Comparison of ENCODE assay signal across 29 mouse cellular contexts in genomic region chr12:79527222-79527621, GRCm38 (mm10).
DNase-seq lines count a peak whose midpoint lies in the region; ATAC-seq lines count a peak whose summit lies in the region.
"Had no signal": no experiment of that assay in that cellular context is flagged by ENCODE, and none has a peak within 500 bp of the region (broad histone marks: within the 10 kb centered on the region; RNA-seq: fewer than 3 reads in every experiment).

No protein-coding gene starts in this region.

- 0 out of 2 replicates have a peak overlapping the region, but pooled peaks have one; percentile 7 for H3K27ac ChIP-seq in limb, embryonic 12.5 days
- H3K27ac ChIP-seq in limb, embryonic 10.5 days, result no peak overlapping the region
- H3K27ac ChIP-seq in embryonic facial prominence, embryonic 14.5 days (replicated peaks; ENCODE audit: low read depth, low read length), result peak overlapping the region; percentile 23; the same call in 1 of the 2 replicates
- peak overlapping the region; percentile 37 for H3K27ac ChIP-seq in stomach, embryonic 15.5 days
- H3K27ac ChIP-seq: embryonic facial prominence, embryonic 15.5 days; heart, embryonic 15.5 days; hindbrain, embryonic 14.5 days; liver, embryonic 15.5 days; midbrain, embryonic 13.5 days; neural tube, embryonic 12.5 days had no signal

- no peaks in the 10 kb centered on the region for H3K36me3 ChIP-seq in limb, embryonic 12.5 days
- 0 out of 2 replicates have a peak, but pooled peaks cover 9% of the 10 kb centered on the region for H3K36me3 ChIP-seq in limb, embryonic 10.5 days
- no peaks in the 10 kb centered on the region for H3K36me3 ChIP-seq in embryonic facial prominence, embryonic 14.5 days (ENCODE audit: control insufficient read depth, insufficient read depth, low read length)
- no peaks in the 10 kb centered on the region for H3K36me3 ChIP-seq in stomach, embryonic 15.5 days
- H3K36me3 ChIP-seq: embryonic facial prominence, embryonic 15.5 days; heart, embryonic 15.5 days; liver, embryonic 15.5 days; midbrain, embryonic 13.5 days; neural tube, embryonic 12.5 days had no signal

- no peak for DNase-seq in limb, embryonic 10.5 days (ENCODE audit: low spot score)
- DNase-seq in NIH3T3 (ENCODE audit: low read depth), result peak; percentile 68
- peak; percentile 38 for DNase-seq in embryonic facial prominence, embryonic 14.5 days (ENCODE audit: low spot score)
- DNase-seq in c-Kit-positive CD71-positive TER-119-positive erythroid progenitor cells, embryonic 14.5 days (ENCODE audit: low spot score), result no peak
- no peak for DNase-seq in spleen, postnatal 10 days (ENCODE audit: low spot score in 2 of 2)
- DNase-seq: adrenal gland, postnatal 10 days; cerebellum, adult 8-10 months; cerebellum, postnatal 36 days; embryo, embryonic 11 days; forebrain, postnatal 0 days; gastrocnemius, postnatal 14 days; heart, postnatal 4 days; kidney, postnatal 25 days; liver; lung, postnatal 14 days; right cerebral cortex, postnatal 14 days; spleen, adult 18-20 months; thymus, adult 2 months had no signal

- H3K4me2 ChIP-seq in limb, embryonic 12.5 days, result no peak overlapping the region
- no peak overlapping the region for H3K4me2 ChIP-seq in embryonic facial prominence, embryonic 14.5 days (ENCODE audit: low read depth, low read length)
- H3K4me2 ChIP-seq in stomach, embryonic 15.5 days, result no peak overlapping the region
- H3K4me2 ChIP-seq: embryonic facial prominence, embryonic 15.5 days; heart, embryonic 15.5 days; hindbrain, embryonic 14.5 days; liver, embryonic 15.5 days; midbrain, embryonic 13.5 days; neural tube, embryonic 12.5 days had no signal

- no peaks in the 10 kb centered on the region for H3K27me3 ChIP-seq in limb, embryonic 12.5 days
- no peaks in the 10 kb centered on the region for H3K27me3 ChIP-seq in limb, embryonic 10.5 days (ENCODE audit: low read depth, poor library complexity, severe bottlenecking)
- no peaks in the 10 kb centered on the region for H3K27me3 ChIP-seq in embryonic facial prominence, embryonic 14.5 days (replicated peaks; ENCODE audit: control insufficient read depth, insufficient read depth, low read length)
- H3K27me3 ChIP-seq in stomach, embryonic 15.5 days (replicated peaks), result no peaks in the 10 kb centered on the region
- H3K27me3 ChIP-seq: embryonic facial prominence, embryonic 15.5 days; heart, embryonic 15.5 days; liver, embryonic 15.5 days; megakaryocyte, embryonic 14.5 days; midbrain, embryonic 13.5 days; neural tube, embryonic 12.5 days had no signal

- H3K9me3 ChIP-seq in limb, embryonic 12.5 days, result peaks cover 6% of the 10 kb centered on the region; the same call in 1 of the 2 replicates
- H3K9me3 ChIP-seq in limb, embryonic 10.5 days (replicated peaks), result no peaks in the 10 kb centered on the region
- H3K9me3 ChIP-seq in embryonic facial prominence, embryonic 14.5 days (ENCODE audit: control insufficient read depth, low read length), result no peaks in the 10 kb centered on the region
- no peaks in the 10 kb centered on the region for H3K9me3 ChIP-seq in stomach, embryonic 15.5 days
- H3K9me3 ChIP-seq: heart, embryonic 15.5 days; liver, embryonic 15.5 days; midbrain, embryonic 13.5 days; neural tube, embryonic 12.5 days had no signal

- H3K4me3 ChIP-seq in limb, embryonic 12.5 days (replicated peaks), result no peak overlapping the region
- H3K4me3 ChIP-seq in limb, embryonic 10.5 days, result no peak overlapping the region
- no peak overlapping the region for H3K4me3 ChIP-seq in embryonic facial prominence, embryonic 14.5 days (ENCODE audit: low read depth, low read length)
- H3K4me3 ChIP-seq in stomach, embryonic 15.5 days (replicated peaks), result no peak overlapping the region
- H3K4me3 ChIP-seq: embryonic facial prominence, embryonic 15.5 days; heart, embryonic 15.5 days; liver, embryonic 15.5 days; megakaryocyte, embryonic 14.5 days; midbrain, embryonic 13.5 days; neural tube, embryonic 12.5 days had no signal

- no peak overlapping the region for H3K9ac ChIP-seq in limb, embryonic 12.5 days (replicated peaks)
- H3K9ac ChIP-seq in embryonic facial prominence, embryonic 14.5 days (ENCODE audit: low read depth, low read length), result no peak overlapping the region
- no peak overlapping the region for H3K9ac ChIP-seq in stomach, embryonic 15.5 days
- H3K9ac ChIP-seq: embryonic facial prominence, embryonic 15.5 days; forebrain, postnatal 0 days; heart, embryonic 15.5 days; hindbrain, embryonic 14.5 days; liver, embryonic 15.5 days; midbrain, embryonic 13.5 days; neural tube, embryonic 12.5 days had no signal

- WGBS in limb, embryonic 12.5 days, result 76% methylated on average over 3 of the region's 3 CpGs
- WGBS in limb, embryonic 10.5 days, result 82% methylated on average over 3 of the region's 3 CpGs
- 69% methylated on average over 3 of the region's 3 CpGs for WGBS in embryonic facial prominence, embryonic 14.5 days
- 69% methylated on average over 3 of the region's 3 CpGs for WGBS in stomach, embryonic 15.5 days

- peaks cover 35% of the 10 kb centered on the region for H3K4me1 ChIP-seq in limb, embryonic 12.5 days (replicated peaks)
- peaks cover 42% of the 10 kb centered on the region for H3K4me1 ChIP-seq in limb, embryonic 10.5 days
- H3K4me1 ChIP-seq in embryonic facial prominence, embryonic 14.5 days (ENCODE audit: control insufficient read depth, insufficient read depth, low read length), result peaks cover 30% of the 10 kb centered on the region
- peaks cover 21% of the 10 kb centered on the region for H3K4me1 ChIP-seq in stomach, embryonic 15.5 days
- H3K4me1 ChIP-seq: liver, embryonic 15.5 days; megakaryocyte, embryonic 14.5 days had no signal

- no peak for ATAC-seq in limb, embryonic 12.5 days (ENCODE audit: insufficient number of reproducible peaks, insufficient read depth, low FRiP score, low TSS enrichment, low read depth)
- ATAC-seq in embryonic facial prominence, embryonic 14.5 days (ENCODE audit: low read depth), result no peak
- ATAC-seq in stomach, embryonic 15.5 days (ENCODE audit: insufficient read depth, low FRiP score, low read depth), result no peak
- ATAC-seq: activated CD4-positive, CD25-positive, alpha-beta regulatory T cell, adult 4 months; forebrain, postnatal 0 days; inflammation-experienced regulatory T-cells, adult 6 months; midbrain, embryonic 13.5 days had no signal

Comparison
In these comparisons a context has a peak if more than half of its experiments do, and no peak if none do; other contexts are left out.
1. DNase-seq: peak in NIH3T3 (single experiment) and embryonic facial prominence, embryonic 14.5 days (single experiment); none in limb, embryonic 10.5 days (single experiment), c-Kit-positive CD71-positive TER-119-positive erythroid progenitor cells, embryonic 14.5 days (single experiment) and spleen, postnatal 10 days (0 of 2).